Mouse (Mus musculus): ENCODE measurements around the gene Spocd1.

- TF ChIP-seq CTCF (IDR thresholded peaks at IDR 0.05; ENCODE audit: low read depth, low read length) (no peak), EP300 (IDR thresholded peaks at IDR 0.05; ENCODE audit: insufficient read depth, low read depth, low read length) (no peak), POLR2A (IDR thresholded peaks at IDR 0.05; ENCODE audit: insufficient read depth, low read length) (no peak)
Observed at GRCm38 (mm10) chr4:129902394-129902793, 26.7 kb upstream of the Spocd1 start.

All from ES-Bruce4 (cell line).